Mouse (Mus musculus): ENCODE data around the gene Rlbp1. TPM values are rescaled to one million over a fixed set of nuclear protein-coding genes. Genes with fewer than 3 reads are reported as not detected.
A peak's percentile ranks its signal among the peaks of the same experiment; 100 is the strongest.

The Rlbp1 gene
- polyA plus RNA-seq, 1 experiment, result not detected

DNA sequence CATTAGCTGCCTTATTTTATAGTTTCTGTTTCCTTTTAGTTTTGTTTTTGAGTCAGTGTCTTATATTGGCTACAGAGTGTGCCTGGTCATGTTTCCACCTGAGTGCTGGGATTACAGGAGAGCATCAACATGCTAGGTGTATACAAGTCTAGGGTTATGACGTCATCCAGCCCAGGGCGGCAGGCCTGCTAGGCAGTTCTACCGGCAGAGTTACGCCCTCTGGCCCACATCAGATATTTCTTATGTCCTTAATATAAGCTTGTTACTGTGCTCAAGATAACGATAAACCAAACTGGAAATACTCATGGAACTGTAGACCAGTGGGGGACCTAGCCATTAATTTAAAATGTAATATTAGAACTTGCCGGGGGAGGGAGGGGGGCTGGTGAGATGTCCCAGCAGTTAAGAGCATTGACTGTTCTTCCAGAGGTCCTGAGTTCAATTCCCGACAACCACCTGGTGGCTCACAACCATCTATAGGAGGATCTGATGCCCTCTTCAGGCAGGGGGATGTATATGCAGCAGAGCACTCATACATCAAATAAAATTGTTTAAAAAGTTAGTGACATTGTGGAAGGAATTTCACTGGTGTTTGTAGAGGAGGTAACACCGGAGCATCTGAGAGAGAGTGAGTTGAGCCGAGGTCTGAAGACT is 6.1 kb upstream of the Rlbp1 start:
- Histone ChIP-seq H3ac (ENCODE audit: control insufficient read depth, insufficient read length) (peak overlapping the region; percentile 37), H3K27me3 (ENCODE audit: control insufficient read depth, insufficient read depth, insufficient read length) (no peaks in the 10 kb centered on the region), H3K4me3 (peak overlapping the region; percentile 60), H3K79me2 (ENCODE audit: control insufficient read depth, insufficient read depth) (no peaks in the 10 kb centered on the region), H3K4me2 (ENCODE audit: low read depth) (peak overlapping the region; percentile 81), H3K36me3 (ENCODE audit: control insufficient read depth, insufficient read depth) (no peaks in the 10 kb centered on the region)
- no peak for TF ChIP-seq E2F4 (IDR thresholded peaks at IDR 0.05; ENCODE audit: insufficient read depth)
- no peak for TF ChIP-seq TCF12 (IDR thresholded peaks at IDR 0.05; ENCODE audit: insufficient read depth, poor library complexity, severe bottlenecking)

GRCm38 (mm10) chr7:79391883-79392649 is 5.2 kb upstream of the Rlbp1 start, which contains the start of gene Fanci:
Fanci (plus strand) TSS chr7:79391929.
- peak within 1 kb of the TSS; percentile 60 for H3K4me3 ChIP-seq
- H3K4me2 ChIP-seq (ENCODE audit: low read depth), result peak within 1 kb of the TSS; percentile 81
- H3K36me3 ChIP-seq (ENCODE audit: control insufficient read depth, insufficient read depth), result no peaks in the 10 kb centered on the region
- no peaks in the 10 kb centered on the region for H3K79me2 ChIP-seq (ENCODE audit: control insufficient read depth, insufficient read depth)
- peak within 1 kb of the TSS; percentile 37 for H3ac ChIP-seq (ENCODE audit: control insufficient read depth, insufficient read length)
- TF ChIP-seq POLR2A (IDR thresholded peaks at IDR 0.05; ENCODE audit: insufficient read length, low read depth), result peak; percentile 58
- TF ChIP-seq E2F4 (IDR thresholded peaks at IDR 0.05; ENCODE audit: insufficient read depth), result peak; percentile 98
- no peak for TF ChIP-seq TCF3 (IDR thresholded peaks at IDR 0.05; ENCODE audit: insufficient read length, low read depth)
- peak; percentile 38 for TF ChIP-seq POLR2AphosphoS2 (IDR thresholded peaks at IDR 0.05; ENCODE audit: insufficient read length, low read depth)
- TF ChIP-seq MAX (IDR thresholded peaks at IDR 0.05; ENCODE audit: low read depth), result peak; percentile 24
- H3K27me3 ChIP-seq (ENCODE audit: control insufficient read depth, insufficient read depth, insufficient read length), result peaks cover 1% of the 10 kb centered on the region

GRCm38 (mm10) chr7:79391471-79391870 is 4.6 kb upstream of the Rlbp1 start:
- Histone ChIP-seq H3K27me3 (ENCODE audit: control insufficient read depth, insufficient read depth, insufficient read length) (peaks cover 7% of the 10 kb centered on the region), H3K36me3 (ENCODE audit: control insufficient read depth, insufficient read depth) (no peaks in the 10 kb centered on the region), H3ac (ENCODE audit: control insufficient read depth, insufficient read length) (peak overlapping the region; percentile 37), H3K79me2 (ENCODE audit: control insufficient read depth, insufficient read depth) (no peaks in the 10 kb centered on the region), H3K4me2 (ENCODE audit: low read depth) (peak overlapping the region; percentile 81), H3K4me3 (peak overlapping the region; percentile 60)
- TF ChIP-seq USF1 (IDR thresholded peaks at IDR 0.05; ENCODE audit: low read depth) (no peak), MYOG (IDR thresholded peaks at IDR 0.05; ENCODE audit: control insufficient read depth in 1 of 3, insufficient read depth in 1 of 3, insufficient read length in 2 of 3, low read depth in 2 of 3) (no peak), REST (IDR thresholded peaks at IDR 0.05; ENCODE audit: insufficient read depth, insufficient read length) (no peak), MYOD1 (IDR thresholded peaks at IDR 0.05; ENCODE audit: control insufficient read depth in 1 of 3, insufficient read length in 2 of 3, low read depth in 2 of 3) (no peak), TCF12 (IDR thresholded peaks at IDR 0.05; ENCODE audit: insufficient read depth, poor library complexity, severe bottlenecking) (no peak), TCF3 (IDR thresholded peaks at IDR 0.05; ENCODE audit: insufficient read length, low read depth) (no peak), MAX (IDR thresholded peaks at IDR 0.05; ENCODE audit: low read depth) (no peak), E2F4 (IDR thresholded peaks at IDR 0.05; ENCODE audit: insufficient read depth) (no peak), SRF (IDR thresholded peaks at IDR 0.05; ENCODE audit: control insufficient read depth, insufficient read length, low read depth) (no peak), POLR2A (IDR thresholded peaks at IDR 0.05; ENCODE audit: insufficient read length, low read depth) (no peak), CEBPB (IDR thresholded peaks at IDR 0.05; ENCODE audit: insufficient read depth, poor library complexity, severe bottlenecking) (no peak), POLR2AphosphoS2 (IDR thresholded peaks at IDR 0.05; ENCODE audit: insufficient read length, low read depth) (no peak)

GRCm38 (mm10) chr7:79390141-79390708 is 3.4 kb upstream of the Rlbp1 start:
- no peaks in the 10 kb centered on the region for H3K79me2 ChIP-seq (ENCODE audit: control insufficient read depth, insufficient read depth)

GRCm38 (mm10) chr7:79388671-79389206 is 1.9 kb upstream of the Rlbp1 start:
- Histone ChIP-seq H3K4me3 (no peak overlapping the region), H3K79me2 (ENCODE audit: control insufficient read depth, insufficient read depth) (no peaks in the 10 kb centered on the region), H3ac (ENCODE audit: control insufficient read depth, insufficient read length) (no peak overlapping the region), H3K36me3 (ENCODE audit: control insufficient read depth, insufficient read depth) (no peaks in the 10 kb centered on the region), H3K27me3 (ENCODE audit: control insufficient read depth, insufficient read depth, insufficient read length) (peaks cover 11% of the 10 kb centered on the region), H3K4me2 (ENCODE audit: low read depth) (no peak overlapping the region)
- no peak for TF ChIP-seq SRF (IDR thresholded peaks at IDR 0.05; ENCODE audit: control insufficient read depth, insufficient read length, low read depth)
- no peak for TF ChIP-seq TCF12 (IDR thresholded peaks at IDR 0.05; ENCODE audit: insufficient read depth, poor library complexity, severe bottlenecking)
- no peak for TF ChIP-seq POLR2A (IDR thresholded peaks at IDR 0.05; ENCODE audit: insufficient read length, low read depth)
- TF ChIP-seq CEBPB (IDR thresholded peaks at IDR 0.05; ENCODE audit: insufficient read depth, poor library complexity, severe bottlenecking), result no peak
- TF ChIP-seq TCF3 (IDR thresholded peaks at IDR 0.05; ENCODE audit: insufficient read length, low read depth), result no peak
- TF ChIP-seq MYOD1 (IDR thresholded peaks at IDR 0.05; ENCODE audit: control insufficient read depth in 1 of 3, insufficient read length in 2 of 3, low read depth in 2 of 3), result no peak
- no peak for TF ChIP-seq REST (IDR thresholded peaks at IDR 0.05; ENCODE audit: insufficient read depth, insufficient read length)
- TF ChIP-seq E2F4 (IDR thresholded peaks at IDR 0.05; ENCODE audit: insufficient read depth), result no peak
- TF ChIP-seq MAX (IDR thresholded peaks at IDR 0.05; ENCODE audit: low read depth), result no peak
- TF ChIP-seq USF1 (IDR thresholded peaks at IDR 0.05; ENCODE audit: low read depth), result no peak
- no peak for TF ChIP-seq POLR2AphosphoS2 (IDR thresholded peaks at IDR 0.05; ENCODE audit: insufficient read length, low read depth)
- TF ChIP-seq MYOG (IDR thresholded peaks at IDR 0.05; ENCODE audit: control insufficient read depth in 1 of 3, insufficient read depth in 1 of 3, insufficient read length in 2 of 3, low read depth in 2 of 3), result no peak

More at GRCm38 (mm10) chr7:79390141-79390708, 3.4 kb upstream of the Rlbp1 start:
- H3K4me3 ChIP-seq, result no peak overlapping the region
- no peak overlapping the region for H3K4me2 ChIP-seq (ENCODE audit: low read depth)
- TF ChIP-seq POLR2AphosphoS2 (IDR thresholded peaks at IDR 0.05; ENCODE audit: insufficient read length, low read depth), result no peak
- TF ChIP-seq TCF3 (IDR thresholded peaks at IDR 0.05; ENCODE audit: insufficient read length, low read depth), result no peak
- no peak for TF ChIP-seq SRF (IDR thresholded peaks at IDR 0.05; ENCODE audit: control insufficient read depth, insufficient read length, low read depth)
- TF ChIP-seq MYOD1 (IDR thresholded peaks at IDR 0.05; ENCODE audit: control insufficient read depth in 1 of 3, insufficient read length in 2 of 3, low read depth in 2 of 3), result no peak
- TF ChIP-seq MYOG (IDR thresholded peaks at IDR 0.05; ENCODE audit: control insufficient read depth in 1 of 3, insufficient read depth in 1 of 3, insufficient read length in 2 of 3, low read depth in 2 of 3), result no peak
- H3ac ChIP-seq (ENCODE audit: control insufficient read depth, insufficient read length), result no peak overlapping the region
- no peaks in the 10 kb centered on the region for H3K36me3 ChIP-seq (ENCODE audit: control insufficient read depth, insufficient read depth)
- H3K27me3 ChIP-seq (ENCODE audit: control insufficient read depth, insufficient read depth, insufficient read length), result peaks cover 8% of the 10 kb centered on the region

Data from myocyte (in vitro differentiated cells).